Mouse (Mus musculus): ENCODE data around the gene Mapt.
"Not testable (repeated sequence)": the region's sequence is repeated elsewhere in the genome, so short reads cannot be mapped to it uniquely, and the experiment has no call there.

The Mapt gene

DNA sequence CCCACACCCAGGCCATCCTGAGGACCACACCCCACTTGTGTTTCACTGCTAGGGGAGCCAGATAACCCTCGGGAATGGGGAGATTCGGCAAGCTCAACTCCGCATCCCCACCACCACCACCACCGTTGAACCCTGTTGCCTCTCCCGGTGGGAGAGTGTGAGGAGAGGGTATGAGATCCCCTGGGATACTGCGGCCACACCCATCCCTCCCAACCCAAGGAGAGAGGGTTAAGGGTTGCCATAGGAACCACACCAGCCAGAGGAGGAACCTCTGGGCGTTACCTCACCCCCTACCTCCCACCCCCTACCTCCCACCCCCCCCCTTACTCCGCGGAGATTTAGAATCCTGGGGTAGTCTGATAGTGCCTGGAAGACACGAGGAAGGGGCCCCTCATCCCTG is 1.9 kb downstream of the Mapt start:
- in situ Hi-C loops (cut with MboI, MseI), result no loop called here

DNA sequence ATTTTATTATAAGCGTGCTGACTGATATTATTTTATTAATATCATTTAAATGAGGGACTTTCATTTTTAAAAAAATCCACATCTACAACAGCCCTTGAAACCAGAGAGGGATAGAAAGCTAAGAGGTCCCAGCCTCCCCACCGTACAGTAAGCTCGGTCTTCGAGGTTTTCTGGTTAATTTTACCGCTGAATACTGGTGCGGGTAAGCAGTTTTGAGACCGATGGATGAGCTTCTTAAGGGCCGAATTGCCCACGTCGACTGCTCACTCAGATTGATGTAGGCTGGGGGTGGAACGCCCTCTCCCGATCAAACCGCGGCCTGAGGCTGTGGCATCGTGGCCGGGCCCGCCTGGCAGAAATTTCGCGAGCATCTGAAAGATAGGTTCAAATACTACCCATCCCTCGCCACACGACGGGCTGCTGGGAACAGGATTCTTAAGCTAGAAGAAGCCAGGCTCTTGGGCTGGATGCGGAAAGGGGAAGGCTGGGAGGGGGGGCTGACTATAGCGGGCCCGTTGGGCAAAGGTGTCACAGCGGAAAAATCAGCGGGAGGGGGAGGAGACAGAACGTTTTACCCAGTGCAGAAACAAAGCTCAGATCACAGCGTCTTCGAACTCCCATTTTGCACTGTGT is 2.5 kb downstream of the Mapt start:
- in situ Hi-C loops (cut with MboI, MseI), result no loop called here

DNA sequence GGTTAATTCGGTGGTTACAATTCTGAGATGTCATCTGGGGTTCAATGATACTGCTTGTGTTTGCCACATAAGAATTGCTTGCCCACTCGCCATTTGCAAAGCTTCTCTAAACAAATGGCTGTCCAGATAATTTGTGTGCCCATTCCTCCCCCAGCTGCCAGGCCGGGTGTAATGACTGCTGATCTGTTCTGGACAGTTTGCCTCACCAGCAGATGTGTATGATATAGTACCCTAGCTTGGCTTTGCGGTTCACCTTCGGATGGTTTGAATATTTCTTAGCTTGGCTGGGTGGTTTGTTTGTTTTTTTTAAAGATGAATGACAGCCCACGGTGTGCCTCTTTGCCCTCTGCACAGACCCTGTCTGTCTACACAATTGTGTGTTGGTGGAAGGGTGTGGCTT is 3.5 kb downstream of the Mapt start:
- in situ Hi-C loops (cut with MboI, MseI), result no loop called here

DNA sequence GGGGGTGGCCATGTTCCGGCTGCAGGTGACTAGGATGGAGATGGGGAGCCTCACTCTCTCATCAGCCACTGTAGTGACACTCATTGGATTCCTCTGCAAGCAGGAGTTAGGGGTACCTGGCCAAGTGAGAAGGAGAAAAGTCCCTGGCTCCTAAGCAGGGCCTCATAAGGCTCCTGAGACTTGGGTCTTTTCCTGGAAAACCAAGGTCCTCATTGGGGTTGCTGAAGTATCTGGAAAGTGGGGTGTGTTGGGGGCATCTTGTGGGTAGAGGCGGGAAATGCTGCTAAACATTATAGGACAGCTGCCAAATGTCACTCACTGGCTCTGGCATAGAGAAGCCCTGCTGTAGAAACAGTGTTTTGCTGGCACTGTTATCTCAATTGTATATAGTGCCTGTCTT is 4.7 kb downstream of the Mapt start:
- in situ Hi-C loops (cut with MboI, MseI), result no loop called here

DNA sequence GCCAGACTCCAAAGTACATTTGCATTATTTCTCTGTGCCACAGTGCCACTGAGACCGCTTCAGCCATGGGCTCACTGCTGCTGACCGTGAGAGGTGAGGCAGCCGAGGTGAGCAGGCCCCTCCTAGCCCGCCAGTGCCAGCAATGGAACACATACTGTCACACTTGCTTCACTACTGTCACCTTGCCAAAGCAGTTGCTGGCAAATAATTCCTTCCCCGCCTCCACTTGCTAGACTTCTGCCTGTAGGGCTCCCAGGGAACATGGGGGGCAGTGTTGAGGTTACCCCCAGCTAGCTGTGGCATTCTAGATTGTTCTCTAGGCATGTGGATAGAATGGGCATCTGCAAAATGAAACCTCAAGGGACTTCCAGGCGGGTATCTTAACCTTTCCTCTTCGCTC is 6.0 kb downstream of the Mapt start:
- in situ Hi-C loops (cut with MboI, MseI), result no loop called here

DNA sequence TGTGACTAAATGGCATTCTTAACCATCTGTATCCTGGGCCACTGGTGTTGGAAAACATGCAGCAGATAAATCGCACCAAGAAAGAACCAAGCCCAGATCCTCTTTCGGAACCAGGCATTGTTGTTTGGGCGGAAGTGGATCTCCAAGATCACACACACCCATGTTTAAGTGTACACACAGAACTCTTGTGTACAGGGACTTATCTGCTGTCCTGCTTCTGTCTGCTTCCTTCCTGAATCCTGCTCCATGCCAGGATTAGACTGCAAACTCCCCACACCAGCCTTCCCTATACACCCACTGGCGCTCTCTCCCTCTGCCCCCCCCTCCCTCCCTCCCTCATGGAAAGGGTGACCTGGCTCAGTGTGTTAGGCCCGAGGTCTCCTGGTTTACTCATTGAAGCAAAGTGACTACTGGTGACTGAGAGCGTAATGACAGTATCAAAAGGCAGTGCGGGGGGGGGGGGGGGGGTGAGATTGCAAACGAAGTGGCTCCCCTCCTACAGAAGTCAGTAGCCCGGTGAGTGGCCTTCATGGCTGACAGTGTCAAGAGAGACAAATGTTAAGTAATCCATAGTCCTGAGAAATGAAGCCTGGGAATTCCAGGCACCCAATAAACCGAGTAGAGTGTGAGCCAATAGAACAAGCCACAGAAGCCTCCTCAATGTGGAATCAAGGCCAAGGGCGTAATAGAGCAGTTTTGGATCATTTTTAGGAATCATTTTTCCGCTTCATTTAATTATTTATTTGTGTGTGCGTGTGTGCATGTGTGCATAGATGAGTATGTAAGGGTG is 7.0 kb downstream of the Mapt start:
- in situ Hi-C loops (cut with MboI, MseI), result no loop called here

DNA sequence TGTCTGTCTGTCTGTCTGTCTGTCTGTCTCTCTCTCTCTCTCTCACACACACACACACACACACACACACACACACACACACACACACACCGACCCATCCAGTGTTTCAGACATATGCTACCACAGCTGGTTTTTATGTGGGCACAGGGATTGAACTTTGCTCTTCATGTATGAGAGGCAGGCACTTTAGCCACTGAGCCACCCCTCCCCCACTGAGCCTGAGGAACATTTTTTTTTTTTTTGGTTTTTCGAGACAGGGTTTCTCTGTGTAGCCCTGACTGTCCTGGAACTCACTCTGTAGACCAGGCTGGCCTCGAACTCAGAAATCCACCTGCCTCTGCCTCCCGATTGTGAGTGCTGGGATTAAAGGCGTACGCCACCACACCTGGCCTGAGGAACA is 14.3 kb downstream of the Mapt start:
- in situ Hi-C loops (cut with MboI, MseI), result not testable (repeated sequence)

DNA sequence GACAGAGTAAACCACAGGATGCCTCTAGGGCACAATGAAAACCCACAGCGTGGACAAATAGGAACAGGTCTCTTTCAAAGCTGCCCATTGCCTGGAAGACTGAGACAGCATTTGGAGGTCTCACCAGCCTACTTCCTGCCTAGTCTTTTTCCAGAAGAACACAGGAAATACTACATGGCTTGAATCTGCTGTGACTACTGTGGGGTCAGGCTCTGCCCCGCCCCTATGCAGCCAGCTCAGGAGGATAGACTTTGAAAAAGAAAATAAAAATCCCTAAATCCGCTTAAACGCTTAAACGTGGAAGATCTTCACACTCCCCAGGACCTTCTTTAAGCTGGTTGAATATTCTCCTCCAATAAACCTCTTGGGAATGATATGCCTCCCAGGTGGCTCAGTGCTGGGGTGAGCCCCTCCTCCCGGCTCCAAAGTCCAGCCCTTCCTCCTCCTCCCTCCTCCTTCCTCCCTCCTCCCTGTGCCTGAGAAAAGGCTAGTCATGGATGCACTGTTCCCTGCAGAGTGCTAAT is 15.0 kb downstream of the Mapt start:
- in situ Hi-C loops (cut with MboI, MseI), result no loop called here

DNA sequence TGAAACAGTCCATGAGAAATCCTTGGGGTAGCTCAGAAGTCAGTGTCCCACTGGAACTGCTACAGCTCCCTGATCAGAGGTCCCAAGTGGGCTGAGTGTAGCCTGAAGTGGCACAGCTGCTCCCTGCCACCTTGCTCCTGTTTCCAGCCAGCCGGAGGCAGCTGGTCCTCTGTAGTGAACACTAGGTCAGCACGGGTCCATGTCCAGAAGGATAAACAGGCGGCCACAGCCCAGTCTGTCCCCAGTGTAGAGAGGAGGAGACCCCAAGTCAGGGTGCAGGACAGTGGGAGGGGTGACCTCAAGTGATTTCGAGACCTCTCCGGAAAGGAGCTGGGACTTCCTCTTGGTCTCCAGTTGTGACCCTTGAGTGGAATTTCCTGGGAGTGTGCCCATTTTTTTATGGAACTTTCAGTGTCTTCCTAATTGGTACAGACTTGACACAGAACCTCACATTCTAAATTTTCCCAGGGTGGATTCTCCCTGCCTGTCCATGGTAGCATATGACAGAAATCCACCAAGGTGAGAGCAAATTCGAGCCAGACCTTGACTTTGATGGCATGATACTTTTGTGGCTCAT is 16.0 kb downstream of the Mapt start:
- in situ Hi-C loops (cut with MboI, MseI), result no loop called here

DNA sequence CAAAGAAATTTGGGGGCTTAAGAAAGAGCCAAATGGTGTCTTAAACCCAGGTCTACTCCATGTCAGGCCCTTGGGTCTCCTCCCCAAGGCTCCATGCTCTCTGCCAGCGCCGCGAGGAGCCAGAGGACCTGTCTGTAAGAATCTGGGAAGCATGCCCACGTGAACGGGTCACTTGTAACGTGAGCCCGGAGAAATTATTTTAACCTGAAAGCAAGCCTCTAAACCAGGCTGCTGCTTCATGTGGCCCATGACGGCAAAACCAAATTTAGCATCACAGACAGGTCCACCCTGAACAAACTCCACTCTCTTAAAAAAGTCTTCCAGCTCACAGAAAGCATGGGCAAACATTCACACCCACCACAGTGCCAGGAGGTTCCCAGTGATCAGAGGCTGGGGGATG is 18.2 kb downstream of the Mapt start:
- in situ Hi-C loops (cut with MboI, MseI), result no loop called here

DNA sequence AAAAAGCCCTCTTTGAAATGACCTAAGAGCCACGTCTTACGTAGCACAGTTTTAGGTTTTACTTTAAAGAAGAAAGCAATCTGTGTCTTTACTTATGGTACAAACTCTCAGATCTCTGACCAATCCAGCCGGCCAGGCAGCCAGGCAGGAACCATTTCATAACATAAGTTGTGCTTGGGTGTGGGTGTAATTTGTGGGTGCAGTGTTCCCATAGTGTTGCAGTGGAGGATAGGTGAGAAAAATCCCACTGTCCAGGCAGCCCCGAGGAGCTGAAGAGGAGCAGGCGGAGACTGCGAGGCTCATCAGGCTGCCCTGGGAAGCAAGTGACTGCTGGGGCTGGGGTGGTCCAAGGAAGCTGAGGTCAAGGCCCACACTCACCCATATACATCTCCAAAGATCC is 19.9 kb downstream of the Mapt start:
- in situ Hi-C loops (cut with MboI, MseI), result no loop called here

DNA sequence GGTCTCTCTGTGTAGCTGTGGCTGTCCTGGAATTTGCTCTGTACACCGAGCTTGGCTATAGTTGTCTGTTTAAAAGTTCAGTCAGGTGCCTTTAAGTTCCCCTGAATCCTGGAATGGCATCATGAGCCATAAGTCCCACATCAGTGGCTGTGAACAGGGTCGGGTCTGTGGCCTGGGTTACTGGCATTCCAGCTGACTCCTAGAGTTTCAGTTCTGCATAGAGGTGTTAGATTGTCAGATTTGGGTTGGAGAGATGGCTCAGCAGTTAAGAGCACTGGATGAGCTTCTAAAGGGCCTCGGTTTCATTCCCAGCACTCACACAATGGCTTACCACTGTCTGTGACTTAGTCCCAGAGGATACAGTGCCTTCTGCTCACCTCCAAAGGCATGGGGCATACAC is 20.9 kb downstream of the Mapt start:
- in situ Hi-C loops (cut with MboI, MseI), result no loop called here

DNA sequence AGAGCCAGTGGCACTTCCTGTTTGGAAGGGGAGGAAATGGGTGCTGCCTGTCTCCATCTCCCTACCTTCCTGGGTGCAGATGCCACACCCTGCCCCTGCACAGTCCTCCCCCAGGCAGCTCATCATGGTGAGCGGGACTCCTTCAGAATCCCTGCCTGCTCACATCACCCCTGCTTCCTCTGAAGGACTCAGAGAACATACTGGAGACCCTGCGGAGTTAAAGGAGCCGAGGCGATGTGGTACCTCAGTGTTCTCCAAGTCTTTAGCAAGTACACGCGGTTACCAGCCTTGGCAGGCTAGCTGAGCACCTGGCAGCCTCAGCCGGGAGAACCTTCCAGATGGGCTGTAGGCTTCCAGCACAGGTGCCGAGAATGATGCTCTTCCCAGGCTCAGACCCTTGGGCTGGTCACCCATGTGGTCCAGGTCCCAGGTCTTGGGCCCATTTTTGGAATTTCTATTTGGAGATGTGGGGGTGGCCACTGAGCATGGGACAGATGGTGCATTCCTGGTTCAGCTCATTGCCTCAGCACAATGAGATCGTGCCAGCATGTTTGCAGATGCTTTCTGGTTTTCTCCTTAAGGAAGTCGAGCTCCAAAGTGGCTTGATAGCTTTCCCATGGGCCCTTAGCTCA is 23.3 kb downstream of the Mapt start:
- in situ Hi-C loops (cut with MboI, MseI), result no loop called here

DNA sequence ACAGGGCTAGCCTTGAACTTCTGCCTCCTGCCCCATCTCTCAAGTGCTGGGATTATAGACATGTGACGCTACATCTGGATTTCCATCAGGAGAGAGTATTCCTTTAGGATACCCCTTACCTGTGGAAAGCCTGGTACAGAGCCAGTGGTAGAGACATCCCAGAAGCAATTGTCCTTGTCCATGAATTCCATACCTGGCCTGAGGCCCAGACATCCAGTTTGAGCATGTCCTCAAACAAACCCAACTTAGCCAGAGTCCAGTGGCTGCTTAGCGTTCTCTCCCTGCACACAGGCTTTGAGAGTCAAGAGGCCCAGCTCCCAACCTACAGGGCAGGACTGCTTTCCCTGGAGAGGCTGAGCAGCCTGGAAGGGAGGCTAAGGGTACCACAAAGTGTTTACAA is 25.0 kb downstream of the Mapt start:
- in situ Hi-C loops (cut with MboI, MseI), result no loop called here

DNA sequence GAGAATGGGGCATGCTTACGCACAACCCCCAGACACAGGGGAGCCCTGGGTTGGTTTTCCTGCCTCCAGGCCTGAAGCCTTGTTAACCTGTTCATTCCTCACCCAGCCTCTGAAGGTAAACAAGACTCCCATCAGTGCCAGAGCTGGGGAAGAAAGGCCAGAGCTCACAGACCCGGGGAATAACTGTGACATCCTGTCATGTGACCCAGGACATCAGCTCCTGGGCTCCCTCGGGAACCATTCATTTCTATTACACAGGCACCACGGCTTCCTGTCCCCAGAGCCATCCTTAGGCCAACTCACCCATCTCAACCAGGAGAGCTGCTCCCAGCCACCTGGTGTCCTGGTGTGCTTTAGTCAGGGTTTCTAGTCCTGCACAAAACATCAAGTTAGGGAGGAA is 27.8 kb downstream of the Mapt start:
- in situ Hi-C loops (cut with MboI, MseI), result no loop called here

DNA sequence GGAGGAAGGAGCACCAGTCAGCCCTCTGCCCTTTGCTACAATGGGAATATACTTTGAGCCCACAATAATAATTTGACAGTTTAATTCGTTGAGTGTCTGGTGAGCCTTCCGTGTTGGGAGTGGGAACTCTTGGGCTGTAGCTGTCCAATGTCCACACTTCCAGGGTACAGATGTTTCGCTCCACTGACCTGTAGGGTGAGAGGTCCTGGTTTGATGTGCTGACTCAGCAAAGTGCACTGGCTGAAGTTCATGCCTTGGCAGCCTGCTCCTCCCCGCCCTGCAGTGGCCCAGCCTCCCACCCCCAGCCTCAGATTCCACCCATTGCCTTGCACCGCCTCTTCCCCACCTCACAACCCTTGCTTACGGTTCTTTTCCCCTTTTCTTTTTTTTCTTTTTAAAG is 33.5 kb downstream of the Mapt start:
- in situ Hi-C loops (cut with MboI, MseI), result no loop called here

DNA sequence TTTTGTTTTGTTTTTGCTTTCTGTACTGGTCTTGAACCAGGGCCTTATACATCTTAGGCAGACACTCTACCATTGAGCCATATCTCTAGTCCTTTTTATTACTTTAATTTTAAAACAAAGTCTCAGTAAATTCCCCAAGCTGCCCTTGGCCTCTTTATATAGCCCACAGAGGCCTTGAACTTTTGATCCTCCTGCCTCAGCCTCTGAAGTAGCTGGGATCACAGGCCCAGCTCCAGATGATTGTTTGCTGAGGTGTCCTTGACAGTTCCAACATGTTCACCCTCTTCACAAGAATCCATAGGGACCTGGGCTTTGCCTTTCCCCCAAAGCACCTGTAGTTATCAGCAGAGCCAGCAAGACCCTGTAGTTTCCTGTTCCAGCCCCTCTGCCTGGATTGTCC is 34.5 kb downstream of the Mapt start:
- in situ Hi-C loops (cut with MboI, MseI), result no loop called here

DNA sequence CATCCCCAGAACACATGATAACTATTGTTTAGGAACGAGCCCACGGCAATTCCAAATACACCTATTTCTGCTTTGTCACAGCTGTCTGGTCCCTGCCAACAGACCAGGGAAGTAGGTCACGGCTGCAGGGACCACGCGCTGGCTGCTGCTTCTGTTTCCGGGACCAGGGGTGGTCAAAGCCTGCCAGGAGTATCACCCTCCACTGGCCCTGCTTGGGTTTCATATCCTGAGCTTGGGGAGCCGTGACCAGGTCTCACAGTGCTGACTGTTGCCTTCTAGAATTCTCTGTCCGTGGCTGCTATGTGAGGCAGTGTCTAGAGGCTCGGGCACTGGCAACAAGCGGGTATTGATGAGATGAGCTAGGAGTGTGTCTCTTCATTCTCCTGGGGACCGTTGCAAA is 36.2 kb downstream of the Mapt start:
- in situ Hi-C loops (cut with MboI, MseI), result no loop called here

DNA sequence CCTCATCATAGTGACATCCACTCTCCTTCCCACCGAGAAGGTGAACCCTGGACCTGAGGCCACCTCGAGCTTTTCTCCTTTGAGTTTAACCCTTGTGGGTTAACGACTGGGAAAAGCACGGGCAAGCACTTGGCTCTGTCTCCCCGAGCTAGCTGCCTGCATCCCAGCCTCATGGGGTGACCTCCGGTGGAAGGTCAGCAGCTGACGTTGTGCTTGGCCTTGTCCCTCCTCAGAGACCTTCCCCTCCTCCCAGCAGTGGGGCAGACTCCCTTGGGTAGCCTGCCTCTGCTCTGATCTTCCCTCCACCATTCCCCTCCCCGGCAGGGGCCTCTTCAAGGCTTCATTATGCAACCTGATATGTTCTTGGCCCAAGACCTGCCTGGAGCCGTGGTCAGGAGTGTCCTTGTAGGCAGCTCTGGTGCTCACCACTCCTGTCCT is 38.2 kb downstream of the Mapt start:
- in situ Hi-C loops (cut with MboI, MseI), result no loop called here

DNA sequence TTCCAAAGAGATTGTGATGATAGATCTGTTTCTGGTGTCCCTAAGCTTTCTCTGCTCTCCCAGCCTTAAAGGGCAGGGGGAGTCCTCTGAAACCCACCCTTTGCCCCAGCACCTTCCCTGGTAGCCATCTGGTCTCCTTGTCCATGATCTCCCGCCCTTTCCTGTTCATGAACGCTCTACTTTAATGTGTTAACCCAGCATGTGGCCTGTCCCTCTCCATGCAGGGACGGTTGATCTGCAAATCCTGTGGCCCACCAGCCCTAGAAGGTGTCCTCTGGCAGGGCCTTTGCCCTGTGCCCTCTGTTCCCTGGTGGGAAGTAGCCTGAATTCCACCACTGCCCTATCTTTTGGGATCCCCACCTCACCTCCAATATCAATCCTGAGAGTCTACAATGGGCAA is 39.3 kb downstream of the Mapt start:
- in situ Hi-C loops (cut with MboI, MseI), result no loop called here

DNA sequence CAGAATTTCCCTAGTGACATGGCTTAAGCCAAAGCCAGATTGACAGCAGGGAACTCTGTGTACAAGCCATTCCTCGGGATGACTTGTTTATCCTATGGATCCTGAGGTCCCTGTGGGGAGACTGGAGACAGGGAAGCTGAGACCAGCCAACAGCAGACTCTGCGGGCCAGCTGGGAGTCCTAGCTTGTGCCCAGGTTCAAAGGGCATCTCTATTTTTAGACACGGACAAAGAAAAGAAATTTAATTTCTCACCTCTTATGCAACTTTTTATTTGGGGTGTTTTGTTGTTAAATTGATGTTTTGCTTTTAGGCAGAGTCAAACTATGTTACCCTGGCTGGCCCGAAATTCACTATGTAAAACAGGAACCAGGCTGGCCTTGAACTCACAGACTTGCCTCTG is 39.7 kb downstream of the Mapt start:
- in situ Hi-C loops (cut with MboI, MseI), result no loop called here

DNA sequence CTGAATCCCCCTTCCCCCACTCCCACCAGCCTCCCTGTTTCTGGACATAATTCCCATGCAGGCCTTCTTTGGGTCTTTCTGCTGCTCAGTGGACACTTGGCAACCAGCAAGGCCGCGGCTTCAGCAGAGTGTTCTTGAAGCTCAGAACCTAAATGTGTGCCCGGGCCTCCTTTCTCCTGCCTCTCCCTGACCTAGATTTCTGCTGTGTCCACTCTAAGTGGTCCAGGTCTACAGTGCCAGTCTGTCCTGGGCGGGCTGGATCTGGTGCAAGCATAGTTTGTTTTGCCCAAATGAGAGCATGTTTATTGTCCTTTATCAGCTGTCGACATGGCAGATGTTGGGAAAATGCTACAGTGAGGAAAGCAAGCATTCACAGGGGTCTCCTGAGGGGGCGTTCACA is 40.7 kb downstream of the Mapt start:
- in situ Hi-C loops (cut with MboI, MseI), result no loop called here

DNA sequence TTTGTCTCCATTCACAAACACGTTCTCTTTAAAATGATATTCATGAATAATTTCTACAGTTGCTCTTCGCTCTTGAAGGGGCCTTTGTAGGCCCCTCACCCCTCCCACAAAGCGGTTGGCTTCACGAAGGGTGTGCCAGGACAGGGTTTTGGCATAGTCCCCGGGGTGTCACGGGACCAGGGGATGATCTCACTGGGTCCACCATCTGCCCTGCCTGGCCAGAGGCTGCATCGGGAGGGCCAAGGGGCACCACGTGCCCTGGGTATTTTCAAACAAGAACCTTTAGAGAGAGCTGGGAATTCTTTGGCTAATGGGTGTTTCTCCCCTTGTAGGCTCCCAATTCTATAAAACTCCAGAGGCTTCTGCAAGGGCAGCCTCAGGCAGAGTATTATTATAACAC is 41.2 kb downstream of the Mapt start:
- in situ Hi-C loops (cut with MboI, MseI), result no loop called here
